Mouse (Mus musculus): ENCODE results near the gene Efl1.

Gene Efl1

DNA sequence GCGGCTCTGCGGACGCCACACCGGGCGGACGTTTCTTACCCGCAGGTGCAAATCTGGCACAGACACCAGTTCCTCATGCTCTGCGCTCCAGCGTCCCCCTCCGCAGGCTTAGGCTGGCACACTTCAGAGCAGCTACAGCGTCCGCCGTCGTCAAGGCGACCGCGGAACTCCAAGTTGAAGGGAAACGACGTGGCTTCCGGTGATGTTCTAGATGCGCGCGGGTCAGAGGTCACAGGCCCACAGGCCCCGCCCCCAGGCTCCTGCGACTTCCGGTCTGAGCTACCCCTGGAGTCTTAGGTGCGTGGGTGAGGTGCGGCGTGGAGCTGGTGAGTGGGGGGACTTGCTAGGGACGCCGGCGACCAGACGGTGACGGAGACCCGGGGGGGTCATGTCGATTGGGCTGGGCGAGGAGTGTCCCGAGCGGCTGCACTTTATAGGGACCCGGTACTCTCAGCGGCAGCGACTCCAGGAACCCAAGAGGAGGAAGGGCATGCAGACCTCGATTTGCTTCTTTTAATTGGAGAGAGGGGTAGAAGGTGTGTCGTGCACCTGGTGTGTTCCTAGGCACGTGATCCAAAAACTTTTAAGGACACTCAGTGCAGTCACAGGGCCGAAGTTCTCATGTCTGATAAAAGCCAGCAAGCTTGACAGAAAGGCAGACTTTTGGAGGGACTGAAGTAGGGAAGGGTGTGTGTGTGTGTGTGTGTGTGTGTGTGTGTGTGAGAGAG, at the start of gene Efl1, which contains the start of gene Saxo2:
Gene Efl1, plus strand, starts transcription at position 262 of the 728 bp plus-strand sequence.
Gene Saxo2, minus strand, starts transcription at position 176 of the 728 bp plus-strand sequence.
- DNase-seq (ENCODE audit: low spot score): peak; percentile 90

DNA sequence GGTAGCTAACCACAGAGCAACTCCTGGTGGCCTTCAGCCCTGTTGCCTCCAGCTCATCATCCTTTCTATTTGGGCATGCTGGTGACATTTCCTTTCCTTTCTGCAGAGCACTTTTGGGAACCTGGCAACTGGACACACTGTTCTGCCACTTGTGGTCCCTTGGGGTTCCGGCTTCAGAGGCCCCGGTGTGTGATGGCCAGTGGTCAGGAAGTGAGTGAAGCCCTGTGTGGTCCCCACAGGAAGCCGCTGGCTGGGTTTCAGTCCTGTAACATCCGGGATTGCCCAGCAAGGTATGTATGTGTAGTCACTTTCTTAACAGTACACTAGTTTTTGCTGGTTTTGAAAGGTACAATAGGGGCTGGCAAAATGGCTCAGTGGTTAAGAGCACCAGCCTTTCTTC, 46.4 kb upstream of the Efl1 start:
- no peak for DNase-seq (ENCODE audit: low spot score)

DNA sequence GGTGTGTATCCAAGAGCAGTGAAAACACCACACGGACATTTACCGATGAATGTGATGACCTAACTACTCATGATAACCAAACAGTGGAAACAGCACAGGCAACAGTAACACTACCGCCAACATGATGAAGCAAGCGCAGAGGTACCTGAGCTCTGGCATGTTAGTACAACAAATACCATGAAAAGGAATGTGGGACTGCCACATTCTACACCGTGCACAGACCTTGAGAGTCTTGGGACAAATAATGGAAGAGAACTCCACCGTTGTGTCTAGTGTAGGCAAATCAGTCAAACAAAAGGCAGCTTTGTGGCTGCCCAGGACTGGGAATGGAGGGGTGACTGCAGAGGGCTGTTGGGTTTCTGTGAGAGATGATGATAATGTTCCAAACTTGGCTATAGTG, 43.0 kb upstream of the Efl1 start:
- DNase-seq (ENCODE audit: low spot score): no peak

DNA sequence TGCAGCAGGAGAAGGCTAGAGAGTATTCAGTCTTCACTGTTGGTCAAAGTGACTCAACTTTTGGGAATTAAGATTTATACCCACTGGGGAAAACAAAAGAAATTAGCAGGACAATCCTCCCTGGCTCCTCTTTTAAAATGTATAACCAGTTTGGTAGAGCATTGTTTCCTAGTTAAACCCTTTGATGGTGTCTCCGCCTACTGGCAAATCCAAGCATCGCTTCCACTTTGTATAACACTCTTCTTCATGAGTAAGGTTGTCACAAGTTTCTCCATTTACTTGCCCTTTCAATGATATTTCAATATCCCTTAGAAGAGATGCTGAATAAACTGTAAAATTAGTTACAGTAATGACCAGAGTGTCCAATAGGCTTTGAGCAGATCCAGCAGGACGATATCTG, 38.8 kb upstream of the Efl1 start:
- no peak for DNase-seq (ENCODE audit: low spot score)

DNA sequence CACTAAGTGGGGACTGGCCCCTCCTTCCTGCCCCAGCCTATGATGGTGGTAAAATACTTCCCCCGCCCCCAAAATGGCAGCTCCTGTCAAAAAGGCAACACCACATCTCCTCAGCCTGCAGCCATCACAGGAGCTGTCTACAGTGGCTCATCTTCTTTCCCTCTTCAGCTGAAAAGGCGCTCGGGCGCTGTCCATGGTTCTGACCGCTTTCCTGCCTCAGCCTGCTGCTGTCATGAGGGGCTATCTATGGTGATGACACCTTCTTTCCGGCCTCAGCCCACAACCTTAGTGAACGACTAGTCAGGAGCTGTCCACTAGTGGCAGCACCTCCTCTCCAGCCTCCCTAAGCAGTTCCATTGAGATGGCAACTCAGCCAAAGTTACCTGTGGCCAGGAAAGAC, 23.1 kb upstream of the Efl1 start:
- DNase-seq (ENCODE audit: low spot score): peak; percentile 23

DNA sequence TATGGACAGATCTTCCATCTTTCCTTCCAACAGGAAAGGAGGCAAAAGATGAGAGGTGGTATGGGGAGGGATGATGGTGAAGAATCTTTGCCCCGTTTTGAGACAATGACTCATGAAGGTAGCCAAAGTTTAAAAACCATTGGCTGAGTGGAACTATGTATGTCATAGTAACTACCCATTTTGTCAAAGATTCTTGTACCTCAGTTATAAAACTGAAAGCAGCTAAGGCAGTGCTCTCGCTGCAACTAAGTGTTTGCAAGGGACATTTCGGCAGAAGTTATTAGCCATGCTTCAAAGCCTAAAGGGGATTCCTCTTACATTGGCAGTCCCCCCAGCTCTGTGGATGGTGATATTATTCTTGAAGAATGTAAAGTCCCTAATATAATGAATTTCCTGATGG, 1.2 kb upstream of the Efl1 start:
- DNase-seq (ENCODE audit: low spot score): no peak

DNA sequence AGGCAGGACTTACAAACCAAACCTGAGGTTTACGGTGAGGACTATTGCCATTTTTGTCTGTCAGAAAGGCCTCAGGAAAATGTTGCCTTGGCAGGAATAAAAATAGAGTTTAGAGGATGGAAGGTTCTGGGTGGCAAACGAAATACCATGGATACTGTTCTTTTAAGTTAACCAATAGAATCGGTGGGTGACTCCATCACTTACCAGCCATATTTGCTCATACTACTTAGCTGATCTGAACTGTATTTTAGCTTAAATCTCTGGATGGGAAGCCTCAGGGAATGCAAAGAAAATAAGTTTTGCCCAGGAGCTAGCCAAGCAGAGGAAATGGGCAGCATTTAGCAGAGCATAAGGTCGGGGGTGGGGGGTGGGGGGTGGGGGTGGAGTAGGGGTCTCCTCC, 505 bp upstream of the Efl1 start:
- DNase-seq (ENCODE audit: low spot score): no peak

DNA sequence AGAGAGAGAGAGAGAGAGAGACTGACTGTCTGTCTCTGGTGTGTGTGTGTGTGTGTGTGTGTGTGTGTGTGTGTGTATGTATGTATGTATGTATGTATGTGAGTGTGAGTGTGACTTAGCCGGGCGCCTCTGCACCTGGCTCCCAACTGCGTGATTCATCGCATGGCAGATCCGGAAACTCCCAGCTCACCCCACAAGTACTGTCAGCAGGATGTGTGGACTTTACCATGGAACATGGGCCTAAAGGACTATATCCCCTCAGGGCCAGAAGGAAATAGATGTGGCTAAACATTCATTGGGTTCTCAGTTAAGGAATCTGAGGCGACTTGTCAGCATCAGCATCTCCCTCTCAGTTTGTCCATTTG, 649 bp downstream of the Efl1 start:
- peak; percentile 33 for DNase-seq (ENCODE audit: low spot score)

DNA sequence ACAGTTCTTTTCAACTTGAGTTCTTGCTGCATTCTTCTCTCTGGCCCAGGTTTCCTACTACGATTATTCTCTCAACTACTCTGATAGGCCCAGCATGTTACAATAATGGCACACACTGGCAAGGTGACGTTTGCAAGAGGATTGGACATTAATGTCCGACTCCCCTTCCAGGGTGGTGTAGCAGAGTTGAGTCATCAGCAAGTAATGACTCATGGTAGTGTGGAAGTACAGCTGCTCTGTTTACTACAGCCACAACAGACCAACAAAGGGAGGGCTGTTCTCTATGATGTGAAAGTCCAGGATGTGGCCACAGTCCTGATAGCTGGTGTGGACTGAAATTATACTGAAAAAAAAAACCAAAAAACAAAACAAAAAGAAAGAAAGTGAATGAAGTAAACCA, 16.2 kb downstream of the Efl1 start:
- DNase-seq (ENCODE audit: low spot score): no peak

DNA sequence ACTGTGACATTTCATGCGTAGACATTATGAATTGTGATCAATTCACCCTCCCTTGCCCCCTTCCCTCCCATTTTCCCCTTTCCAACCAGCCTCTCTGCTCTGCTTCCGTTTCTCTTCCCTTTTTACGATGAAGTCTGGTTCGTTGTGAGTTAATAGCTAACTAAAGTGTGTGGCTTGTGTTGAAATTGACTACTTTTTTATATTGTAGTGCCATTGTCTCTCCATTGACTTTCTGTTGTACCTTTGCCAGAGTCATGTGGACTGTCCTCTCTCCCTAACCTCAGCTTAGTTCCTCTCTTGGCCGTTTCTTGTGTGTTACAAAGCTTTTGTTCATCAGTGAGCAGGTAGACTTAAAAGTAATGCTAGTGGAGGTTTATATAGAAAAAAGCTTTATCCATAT, 27.6 kb downstream of the Efl1 start:
- no peak for DNase-seq (ENCODE audit: low spot score)

DNA sequence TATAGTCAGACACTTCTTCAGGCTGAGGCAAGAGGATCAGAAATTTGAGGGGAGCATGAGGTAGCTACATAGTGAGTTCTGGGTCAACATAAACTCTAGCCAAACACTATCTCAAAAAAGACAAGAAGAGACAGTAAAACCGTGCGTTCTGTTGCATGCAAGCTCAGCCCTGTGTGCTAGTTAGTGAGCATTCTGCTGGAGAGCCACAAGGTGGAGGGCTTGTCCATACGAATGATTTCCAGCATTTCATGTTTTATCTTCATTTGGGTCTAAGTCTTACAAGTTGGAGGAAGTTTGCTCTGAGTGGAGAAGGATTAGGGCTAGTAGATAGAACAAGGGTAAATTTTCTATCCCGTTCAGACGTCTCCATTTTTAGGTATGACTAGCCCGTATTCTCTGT, 28.4 kb downstream of the Efl1 start:
- no peak for DNase-seq (ENCODE audit: low spot score)

DNA sequence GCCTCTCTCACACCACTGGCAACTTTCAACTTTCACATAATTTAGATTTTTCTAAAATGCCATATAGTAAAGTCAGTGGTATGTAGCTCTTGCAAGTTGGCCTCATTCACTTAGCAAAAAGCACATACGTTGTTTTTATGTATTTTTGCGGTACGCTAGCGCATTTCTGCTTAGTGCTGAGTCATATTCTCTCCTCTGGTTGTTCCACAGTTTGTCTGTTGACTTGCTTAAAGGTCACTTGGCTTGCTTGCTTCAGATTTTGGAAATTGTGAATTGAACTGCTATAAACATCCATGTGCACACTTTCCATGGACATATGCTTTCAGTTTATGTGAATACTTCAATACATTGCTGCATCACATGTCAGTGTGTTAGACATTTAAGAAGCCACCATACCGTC, 31.5 kb downstream of the Efl1 start:
- DNase-seq (ENCODE audit: low spot score): no peak

DNA sequence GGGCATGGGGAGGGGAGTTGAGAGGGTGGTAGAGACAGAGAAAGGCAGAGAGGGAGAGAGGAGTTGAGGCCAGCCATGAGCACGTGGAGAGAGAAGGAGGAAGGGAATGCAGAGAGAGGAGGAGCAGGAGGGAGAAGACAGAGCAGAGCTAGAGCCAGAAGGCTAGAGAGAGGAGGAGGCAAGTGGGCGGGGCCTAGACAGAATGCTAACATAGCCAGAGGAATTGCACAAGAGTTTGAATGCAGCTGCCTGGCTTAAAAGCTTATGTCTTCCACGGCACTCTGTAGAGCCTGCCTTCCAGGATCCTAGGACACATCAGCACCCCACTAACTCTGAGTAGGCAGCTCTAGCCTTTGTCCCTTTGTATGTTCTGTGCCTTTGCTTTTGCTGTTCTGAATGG, 40.3 kb downstream of the Efl1 start:
- DNase-seq (ENCODE audit: low spot score): no peak

DNA sequence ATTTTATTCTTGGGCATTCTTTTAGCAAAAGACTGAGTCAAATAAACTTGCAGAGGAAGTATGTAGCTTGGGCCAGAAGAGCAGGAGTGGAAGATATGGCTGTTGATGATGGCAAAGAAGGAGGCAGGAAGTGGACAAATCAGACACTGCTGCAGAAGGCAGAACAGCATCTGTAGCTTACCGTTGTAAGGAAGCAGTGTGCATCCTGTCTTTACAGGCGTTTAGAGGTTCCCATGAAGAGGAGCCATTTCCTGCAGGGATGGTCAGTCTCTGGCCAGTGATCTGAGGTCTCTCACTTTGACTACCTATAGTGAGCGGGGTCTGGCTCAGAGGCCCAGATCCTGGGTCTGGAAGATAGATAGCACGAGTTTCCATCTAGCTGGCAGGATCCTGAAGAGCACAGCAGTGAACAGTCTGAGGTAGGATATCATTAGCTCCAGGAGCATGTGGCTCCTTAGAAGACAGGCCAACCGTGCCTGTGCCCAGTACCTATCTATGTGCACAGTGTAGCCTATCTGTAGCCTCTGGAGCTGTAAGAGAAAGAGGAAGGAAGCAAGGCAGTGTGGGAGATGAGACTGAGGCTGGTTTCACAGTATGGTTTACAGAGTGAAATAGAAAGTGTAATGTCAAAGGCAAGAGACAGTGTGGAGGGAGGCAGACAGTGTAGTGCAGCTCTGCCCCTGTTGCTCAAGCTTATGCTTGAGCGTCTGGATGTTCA, 42.8 kb downstream of the Efl1 start:
- no peak for DNase-seq (ENCODE audit: low spot score)

DNA sequence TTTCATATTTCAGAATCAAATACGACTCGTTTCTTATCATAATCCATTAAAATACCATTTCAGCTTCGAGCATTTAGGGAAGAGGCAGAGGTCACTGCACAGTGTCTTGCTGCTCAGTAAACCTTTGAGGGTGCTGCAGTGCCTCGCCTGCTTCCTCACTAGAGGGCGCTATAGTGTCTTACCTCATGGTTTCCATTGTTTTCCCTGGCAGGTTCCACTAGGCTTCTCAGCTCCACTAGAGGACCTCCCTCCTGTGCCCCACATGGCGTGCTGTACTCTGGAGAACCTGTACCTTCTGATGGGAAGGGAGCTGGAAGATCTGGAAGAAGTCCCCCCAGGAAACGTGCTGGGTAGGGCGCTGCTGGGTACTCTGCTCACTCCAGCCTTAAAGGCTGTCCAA, 49.3 kb downstream of the Efl1 start:
- DNase-seq (ENCODE audit: low spot score): peak; percentile 16

DNA sequence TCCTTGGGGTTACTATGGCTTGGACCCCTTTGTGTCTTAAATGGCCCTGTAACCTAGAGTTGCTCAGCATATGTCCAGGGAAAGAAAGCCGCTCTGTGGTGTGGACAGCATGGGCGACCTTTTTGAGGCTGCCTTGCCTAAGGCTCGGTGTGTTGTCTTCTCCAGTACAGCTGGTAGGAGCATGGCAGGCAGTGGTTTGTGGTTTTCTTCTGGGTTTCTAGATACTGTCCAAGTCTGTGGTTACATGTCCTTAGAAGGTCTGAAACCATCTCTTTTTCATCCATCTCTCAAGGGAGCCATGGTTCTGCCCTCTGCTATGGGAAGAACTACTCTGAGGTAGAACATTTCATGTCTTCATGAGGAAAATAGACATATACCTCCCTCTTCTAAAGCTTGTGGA, 50.6 kb downstream of the Efl1 start:
- DNase-seq (ENCODE audit: low spot score): no peak

DNA sequence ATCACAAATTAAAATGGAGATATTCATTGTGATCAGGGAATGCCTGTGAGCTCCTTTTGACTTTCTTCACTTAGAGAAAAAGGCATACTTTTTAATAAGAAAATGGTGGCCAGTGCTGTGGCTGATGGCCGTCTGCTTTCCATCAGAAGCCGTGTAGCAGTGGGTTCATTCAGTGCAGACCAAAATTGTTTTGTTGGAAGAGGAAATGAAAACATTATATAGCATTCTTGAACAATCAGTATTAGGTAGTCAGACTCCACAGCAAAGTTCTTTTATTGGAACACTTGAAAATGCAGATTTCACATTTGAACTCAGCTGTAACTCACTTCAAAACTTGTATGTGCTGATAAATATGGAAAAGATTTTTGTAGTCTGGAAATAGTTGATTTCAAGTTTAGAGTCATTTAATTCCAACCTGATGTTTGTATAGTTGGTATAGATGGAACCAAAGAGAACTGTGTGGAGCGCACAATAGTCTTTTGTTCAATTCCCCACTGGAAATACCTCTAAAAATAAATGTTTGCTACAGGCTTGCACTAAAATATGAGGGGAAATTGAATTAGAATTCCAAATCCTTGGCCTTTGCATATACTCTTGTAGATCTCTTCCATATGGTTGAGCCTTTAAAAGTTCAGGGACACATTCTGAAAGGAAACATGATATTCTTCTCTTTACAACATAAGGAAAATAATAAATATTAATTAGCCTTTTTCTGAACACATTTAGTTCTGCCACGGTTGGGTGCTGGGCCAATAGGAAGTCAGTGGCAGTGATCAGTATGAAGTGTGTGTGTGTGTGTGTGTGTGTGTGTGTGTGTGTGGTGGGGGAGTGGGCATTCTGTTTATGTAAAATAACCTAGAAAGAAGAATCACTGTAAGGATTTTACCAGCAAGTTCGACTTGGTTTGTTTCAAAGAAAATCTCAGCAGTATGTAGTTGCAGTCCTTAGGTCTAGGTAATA, 54.2 kb downstream of the Efl1 start:
- DNase-seq (ENCODE audit: low spot score): no peak

DNA sequence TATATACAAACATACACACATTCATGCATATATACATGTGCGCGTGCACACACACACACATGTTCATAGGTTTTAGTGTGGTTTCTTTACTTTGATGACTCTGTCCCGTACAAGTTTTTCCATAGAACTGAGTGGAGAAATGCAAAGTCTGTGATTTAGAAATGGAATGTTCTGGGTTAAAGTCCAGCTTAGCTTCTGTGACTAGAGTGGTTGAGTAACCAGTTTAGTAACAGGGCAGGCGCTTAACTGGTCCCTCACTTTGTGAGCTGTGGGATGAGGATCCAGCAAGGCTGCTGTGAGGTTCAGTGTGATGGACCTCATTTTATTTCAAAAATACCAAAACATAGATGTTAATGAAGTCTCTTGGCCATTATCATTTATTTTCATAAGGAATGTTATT, 60.8 kb downstream of the Efl1 start:
- DNase-seq (ENCODE audit: low spot score): no peak

DNA sequence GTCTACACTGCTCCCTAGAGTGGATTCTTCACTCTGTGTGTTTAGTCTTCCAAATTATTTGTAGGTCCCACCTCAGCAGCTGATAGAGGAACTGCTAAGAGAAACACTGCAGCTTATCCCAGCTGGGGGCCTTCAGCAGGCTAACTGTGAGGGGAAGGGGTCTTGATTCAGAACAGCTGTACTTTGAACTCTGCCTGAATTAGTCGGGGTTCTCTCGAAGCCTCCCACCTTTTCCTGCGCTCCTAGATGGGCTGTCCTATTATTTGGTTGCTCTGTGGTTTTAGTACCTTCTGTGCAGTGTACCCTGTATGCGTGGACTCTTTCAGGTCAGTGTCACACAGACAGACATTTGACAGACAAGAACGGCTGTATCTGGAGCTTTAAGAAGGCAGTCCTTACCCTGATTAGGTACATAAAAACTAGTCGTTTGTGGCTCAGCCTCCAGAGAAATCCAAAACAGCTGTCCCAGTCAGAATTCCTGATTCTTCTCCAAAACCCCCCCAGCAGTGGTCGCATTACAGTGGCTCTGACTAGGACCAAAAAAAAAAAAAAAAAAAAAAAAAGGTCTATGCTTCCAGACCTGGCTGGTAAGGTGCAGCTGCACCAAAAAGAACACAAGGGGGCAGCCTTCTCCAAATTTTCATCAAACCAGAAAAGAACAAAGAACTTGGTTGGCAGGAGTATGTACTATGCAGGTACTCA, 66.9 kb downstream of the Efl1 start:
- DNase-seq (ENCODE audit: low spot score): peak; percentile 23

DNA sequence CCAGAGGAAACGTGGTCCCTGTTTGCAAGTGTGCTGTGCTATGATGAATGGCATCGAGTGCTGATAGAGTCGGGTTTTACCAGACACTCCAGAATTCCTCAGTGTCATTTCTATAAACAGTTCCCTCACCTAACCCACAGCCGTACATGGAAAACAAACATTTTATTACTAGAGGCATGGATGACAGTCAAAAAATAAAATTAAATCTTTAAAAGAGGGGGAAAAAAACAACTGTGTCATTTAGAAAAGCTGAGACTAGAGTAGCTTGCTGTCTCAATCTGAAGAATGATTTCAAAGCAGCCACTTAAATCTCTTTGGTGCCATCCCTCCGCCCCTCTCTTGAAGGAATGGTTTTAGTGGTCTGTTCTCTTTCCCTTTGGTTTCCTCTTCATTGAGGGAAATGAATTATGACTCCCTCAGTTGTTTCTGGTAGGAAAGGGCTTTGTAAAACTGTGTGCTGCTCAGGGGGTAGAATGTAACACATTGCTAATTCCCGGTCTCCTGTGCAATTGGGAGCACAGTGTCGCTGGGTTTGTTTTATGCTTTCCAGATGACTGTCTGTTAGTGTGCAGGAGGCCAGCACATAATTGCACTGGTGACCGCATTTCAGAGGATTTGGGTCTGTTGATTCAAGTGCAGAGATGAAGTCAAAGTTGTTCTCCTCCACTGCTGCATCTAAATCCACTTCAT, 67.6 kb downstream of the Efl1 start:
- no peak for DNase-seq (ENCODE audit: low spot score)

DNA sequence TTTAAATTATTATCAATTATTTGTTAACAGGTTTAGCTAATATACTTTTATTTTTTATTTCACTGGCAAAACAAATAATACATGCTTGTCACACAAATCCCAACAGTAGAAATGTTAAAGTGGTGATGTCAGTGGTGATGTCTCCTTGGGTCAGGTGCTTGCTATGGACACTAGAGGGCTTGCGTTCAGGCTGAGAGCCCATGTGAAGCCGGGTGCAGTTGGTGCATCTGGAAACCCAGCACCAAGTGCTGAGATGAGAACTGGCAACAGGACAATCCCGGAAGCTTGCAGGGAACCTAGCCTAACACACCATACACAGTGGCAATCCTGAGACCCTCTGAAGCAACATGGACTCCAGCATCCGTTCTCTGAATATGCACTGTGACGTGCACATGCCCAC, 70.9 kb downstream of the Efl1 start:
- DNase-seq (ENCODE audit: low spot score): no peak

Measured in c-Kit-positive CD71-positive TER-119-positive erythroid progenitor cells, embryonic 14.5 days (primary cell).